Mouse (Mus musculus): ENCODE results near the gene Mybphl.

The Mybphl gene

GRCm38 (mm10) chr3:108408517-108409008 is 43.9 kb downstream of the Mybphl start:
- in situ Hi-C loops (cut with MboI; ENCODE audit: low sequenced_read_pairs): no loop called here

DNA sequence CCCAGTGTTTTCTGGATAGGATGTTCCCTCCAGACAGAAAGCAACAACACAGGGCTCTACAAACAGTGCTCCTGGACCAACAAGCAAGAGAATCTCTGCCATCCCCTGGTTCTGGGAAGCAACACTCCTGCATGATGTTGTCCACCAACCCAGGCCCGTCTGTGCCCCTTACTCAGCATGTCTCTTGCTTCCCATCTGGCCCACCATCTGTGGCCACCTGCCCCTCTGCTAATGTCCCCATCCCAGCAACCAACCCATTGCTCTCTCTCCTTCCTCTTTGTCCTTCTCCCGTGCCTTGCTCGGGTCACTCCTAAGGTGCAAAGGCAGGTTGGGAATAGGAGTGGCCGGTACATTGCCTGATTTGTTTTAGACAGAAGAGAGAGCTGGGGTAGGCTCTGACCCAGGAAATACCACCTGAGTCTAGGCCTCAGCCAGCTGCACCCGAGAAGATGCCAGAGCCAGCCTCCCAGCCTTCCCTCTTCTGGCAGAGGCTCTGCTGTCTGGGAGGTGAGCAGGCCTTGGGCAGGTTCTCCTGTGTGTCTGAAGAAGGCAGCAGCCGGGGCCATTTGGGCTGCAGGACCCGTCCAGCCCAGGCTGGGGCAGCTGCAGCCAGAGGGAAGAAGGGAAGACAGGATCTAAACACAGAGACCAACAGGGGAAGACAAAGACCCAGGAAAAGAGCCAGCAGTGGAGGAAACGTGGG is 45.1 kb downstream of the Mybphl start:
- in situ Hi-C loops (cut with MboI; ENCODE audit: low sequenced_read_pairs): no loop called here

DNA sequence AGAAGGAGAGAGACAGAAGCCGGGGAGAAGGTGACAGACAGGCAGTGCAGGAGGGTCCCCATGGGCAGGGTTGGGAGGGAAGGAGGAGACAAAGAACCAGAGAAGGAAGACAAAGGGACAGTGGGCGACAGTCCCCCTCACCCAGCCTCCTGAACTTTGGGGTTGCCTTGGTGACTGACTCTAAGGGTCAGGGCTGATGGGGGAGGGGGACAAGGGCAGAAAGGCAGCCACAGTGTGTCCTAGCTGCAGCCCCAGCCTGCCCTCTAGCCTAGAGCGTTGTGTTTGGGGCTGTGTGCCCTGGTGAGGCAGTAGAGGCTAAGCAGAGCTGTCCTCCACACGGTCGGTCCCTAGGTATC is 45.6 kb downstream of the Mybphl start:
- in situ Hi-C loops (cut with MboI; ENCODE audit: low sequenced_read_pairs): no loop called here

GRCm38 (mm10) chr3:108411026-108411753 is 46.5 kb downstream of the Mybphl start:
- in situ Hi-C loops (cut with MboI; ENCODE audit: low sequenced_read_pairs): no loop called here

DNA sequence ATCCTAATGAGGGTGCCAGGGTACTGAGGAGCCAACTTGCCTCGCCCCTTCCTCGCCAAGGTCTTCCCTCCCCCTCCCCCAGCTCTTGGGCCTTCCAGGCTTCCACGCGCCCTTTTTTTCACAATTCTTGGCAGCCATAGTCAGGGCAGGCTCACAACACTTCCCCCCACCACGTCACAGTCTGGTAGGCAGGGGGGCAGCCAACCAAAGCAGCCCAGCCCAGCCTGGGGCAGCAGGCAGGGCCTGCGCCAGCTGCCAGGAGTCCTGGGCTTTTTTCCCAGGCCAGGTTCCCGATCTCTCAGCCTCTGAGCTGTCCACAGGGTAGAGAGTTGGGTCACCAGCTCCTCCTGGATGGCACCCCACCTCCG is 47.0 kb downstream of the Mybphl start:
- in situ Hi-C loops (cut with MboI; ENCODE audit: low sequenced_read_pairs): no loop called here

DNA sequence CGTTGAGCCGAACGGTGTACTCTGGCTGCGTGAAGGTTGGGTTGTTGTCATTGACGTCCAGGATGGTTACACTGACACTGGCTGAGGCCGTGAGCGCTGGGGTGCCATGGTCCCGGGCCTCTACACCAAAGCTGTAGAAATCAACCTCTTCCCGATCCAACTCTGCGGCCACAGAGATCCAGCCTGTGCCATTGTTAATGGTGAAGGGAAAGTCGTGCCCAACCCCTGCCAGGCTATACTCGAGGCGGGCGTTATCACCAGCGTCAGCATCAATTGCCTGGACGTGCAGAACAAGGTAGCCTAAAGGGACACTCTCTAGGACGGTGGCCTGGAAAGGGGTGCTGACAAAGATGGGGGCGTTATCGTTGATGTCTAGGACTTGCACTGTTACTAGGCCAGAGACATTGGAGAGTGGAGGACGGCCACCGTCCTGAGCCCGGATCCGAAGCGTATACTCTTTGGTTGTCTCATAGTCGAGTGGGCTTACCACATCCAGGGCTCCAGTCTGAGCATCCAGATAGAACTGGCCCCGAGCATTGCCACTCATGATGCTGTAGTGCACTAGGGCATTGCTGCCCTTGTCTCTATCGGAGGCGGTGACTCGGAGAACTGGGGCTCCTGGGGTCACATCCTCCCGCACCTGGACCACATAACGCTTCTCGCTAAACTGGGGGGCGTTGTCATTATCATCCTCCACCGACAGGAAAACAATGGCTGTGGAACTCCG is 49.1 kb downstream of the Mybphl start:
- in situ Hi-C loops (cut with MboI; ENCODE audit: low sequenced_read_pairs): no loop called here

- in situ Hi-C loops (cut with MboI; ENCODE audit: low sequenced_read_pairs): no loop called here
These were observed 50.4 kb downstream of the Mybphl start, which contains the start of gene Celsr2 for GRCm38 (mm10) chr3:108414857-108415830. TSS of gene Celsr2 (minus strand) at chr3:108415552.

DNA sequence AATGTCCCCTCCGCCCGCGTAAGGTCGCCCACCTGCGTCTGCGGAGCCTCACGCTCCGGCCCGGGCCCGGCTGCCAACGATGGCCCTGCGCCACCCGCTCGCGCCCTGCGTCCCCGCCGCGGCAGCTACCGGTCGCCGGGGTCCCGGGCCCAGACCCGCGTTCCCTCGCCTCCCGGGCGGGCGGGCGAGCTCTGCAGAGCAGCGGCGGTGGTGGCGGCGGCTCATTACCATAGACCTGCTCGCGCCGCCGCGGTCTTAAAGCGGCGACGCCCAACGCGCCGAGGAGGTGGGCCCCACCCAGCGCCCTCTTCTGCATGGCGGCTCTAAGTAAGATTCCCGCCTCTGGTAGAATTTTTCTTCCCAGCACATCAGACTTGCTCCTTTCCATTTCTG is 51.1 kb downstream of the Mybphl start:
- in situ Hi-C loops (cut with MboI; ENCODE audit: low sequenced_read_pairs): no loop called here

GRCm38 (mm10) chr3:108423006-108423405 is 58.3 kb downstream of the Mybphl start:
- in situ Hi-C loops (cut with MboI; ENCODE audit: low sequenced_read_pairs): no loop called here

DNA sequence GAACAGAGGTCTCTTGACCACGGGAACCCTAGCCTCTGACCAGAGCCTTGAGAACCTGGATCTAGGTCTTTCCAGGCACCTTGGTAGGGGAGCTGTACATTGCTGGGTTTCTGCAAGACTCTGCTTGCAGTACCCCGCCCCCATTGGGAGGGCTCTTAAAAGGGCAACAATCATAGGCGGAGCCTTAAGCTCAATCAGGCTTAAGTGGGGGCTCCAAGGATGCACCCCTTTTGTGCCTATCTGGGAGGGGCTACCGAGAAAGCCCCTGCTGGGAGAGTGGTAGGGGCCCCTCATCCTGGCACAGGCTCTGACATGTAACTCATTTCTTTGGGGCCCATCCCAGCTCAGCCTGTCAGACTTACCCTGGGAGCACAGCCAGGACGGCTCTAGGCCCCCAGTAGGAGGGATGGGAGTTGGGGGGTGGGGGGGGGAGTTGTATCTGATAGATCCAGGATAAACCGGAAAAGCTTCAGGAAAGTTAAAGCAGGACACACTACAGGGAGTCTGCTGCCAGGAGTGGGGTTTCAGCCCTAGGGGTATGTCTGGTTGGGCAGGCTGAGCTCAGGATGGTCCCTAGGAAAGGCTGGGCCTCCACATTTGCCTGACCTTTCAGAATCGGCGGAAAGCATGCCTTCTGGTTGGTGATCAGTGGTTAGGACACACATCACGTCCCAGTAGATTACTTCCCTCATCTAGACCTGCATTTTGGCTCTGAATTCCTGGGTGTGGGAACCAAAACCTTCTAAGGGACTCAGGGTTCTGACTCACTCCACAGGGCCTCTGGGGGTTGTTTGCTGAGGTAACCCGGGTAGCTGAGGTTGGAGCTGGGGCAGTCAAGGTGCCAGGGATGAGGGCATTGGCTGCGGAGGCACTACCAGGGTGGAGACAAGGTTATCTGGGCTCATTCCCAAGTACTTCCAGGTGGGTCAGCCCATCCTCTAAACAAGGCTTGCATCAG is 59.4 kb downstream of the Mybphl start:
- in situ Hi-C loops (cut with MboI; ENCODE audit: low sequenced_read_pairs): no loop called here

- in situ Hi-C loops (cut with MboI; ENCODE audit: low sequenced_read_pairs): no loop called here
These were observed 60.4 kb downstream of the Mybphl start for GRCm38 (mm10) chr3:108424944-108425623.

DNA sequence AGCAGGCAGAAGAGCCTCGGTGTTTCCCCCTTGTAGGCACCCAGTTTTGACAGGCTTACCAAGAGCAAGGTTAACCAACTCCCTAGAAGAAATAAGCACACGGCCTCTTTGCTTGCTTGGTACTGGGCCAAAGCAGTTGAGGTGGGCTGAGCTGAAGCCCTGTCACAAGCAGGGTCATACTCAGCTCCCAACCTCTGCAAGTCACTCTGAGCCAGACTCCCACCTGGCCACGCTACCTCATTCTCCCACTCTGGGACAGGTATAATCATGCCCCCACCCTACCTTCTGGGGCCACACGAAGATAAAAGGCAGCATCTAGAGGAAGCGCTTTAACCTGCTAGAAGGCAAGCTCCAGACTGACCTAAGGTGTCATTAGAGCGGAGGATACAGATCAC is 60.9 kb downstream of the Mybphl start:
- in situ Hi-C loops (cut with MboI; ENCODE audit: low sequenced_read_pairs): no loop called here

Measured in CH12F3 (cell line).